Mouse (Mus musculus): Measurements from ENCODE around the gene Cbfa2t3.

DNA sequence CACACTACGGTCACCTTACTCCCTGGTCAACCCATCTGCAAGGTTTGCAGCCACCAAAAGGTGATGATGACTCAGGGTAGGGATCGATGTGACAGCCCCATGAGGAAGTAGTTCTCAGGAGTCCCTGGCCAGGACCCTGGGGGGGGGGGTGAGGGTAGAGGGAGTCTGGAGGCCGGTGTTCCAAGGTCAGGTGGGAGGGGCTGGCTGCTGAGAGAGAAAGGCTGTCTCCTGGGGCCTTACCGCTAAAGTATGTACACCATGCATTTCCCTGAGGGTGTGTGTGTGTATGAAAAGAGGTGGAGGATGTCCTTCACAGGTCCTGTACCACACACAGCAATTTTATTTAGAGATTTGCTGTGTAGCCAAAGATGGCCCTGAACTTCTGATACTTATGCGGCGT is 46.3 kb downstream of the Cbfa2t3 start:
- TF ChIP-seq CTCF (IDR thresholded peaks at IDR 0.05; ENCODE audit: control insufficient read depth, insufficient read depth, low read length): no peak
- TF ChIP-seq POLR2A (IDR thresholded peaks at IDR 0.05; ENCODE audit: borderline replicate concordance, control insufficient read depth, low read depth, low read length): no peak
